Mouse (Mus musculus): ENCODE measurements around the gene Prkar2b.

The Prkar2b gene

GRCm38 (mm10) chr12:31969111-31969510 is 92.0 kb downstream of the Prkar2b start:
- DNase-seq (ENCODE audit: low spot score in 2 of 2) = no peak

DNA sequence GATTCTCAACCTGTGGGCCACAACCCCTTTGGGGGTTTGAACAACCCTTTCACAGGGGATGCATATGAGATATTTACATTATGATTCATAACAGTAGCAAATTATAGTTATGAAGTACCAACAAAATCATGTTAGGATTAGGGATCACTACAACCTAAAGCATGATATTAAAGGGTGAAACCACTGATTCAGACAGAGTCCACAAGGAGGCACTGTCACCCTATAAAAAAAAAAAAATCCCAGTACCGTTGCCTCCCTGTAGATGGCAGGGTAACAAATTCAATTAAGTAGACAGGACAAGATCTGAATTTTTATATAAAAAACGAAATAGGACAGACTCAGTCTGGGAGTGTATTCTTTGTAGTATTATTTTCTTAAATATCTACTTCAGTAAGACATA is 93.6 kb downstream of the Prkar2b start:
- DNase-seq (ENCODE audit: low spot score in 2 of 2) = peak; percentile 20 to 63

DNA sequence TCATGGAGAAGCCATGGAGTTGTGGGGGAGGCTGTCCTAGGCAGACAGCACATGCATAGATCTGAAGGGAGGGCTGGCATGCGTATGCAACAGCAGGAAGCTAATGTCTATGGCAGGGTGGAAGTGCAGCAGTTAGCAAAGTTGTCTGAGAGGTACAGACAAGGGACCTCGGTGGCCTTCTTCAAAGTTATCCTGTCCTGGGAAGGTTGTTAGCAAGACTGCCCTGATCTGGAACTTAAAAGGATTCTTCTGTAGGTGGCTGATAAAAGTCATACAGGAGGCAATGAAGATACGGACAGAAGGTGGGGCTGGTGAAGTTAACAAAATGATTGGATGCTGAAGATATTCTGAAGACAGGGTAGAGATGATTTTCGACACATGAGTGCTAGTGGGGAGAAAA is 94.7 kb downstream of the Prkar2b start:
- DNase-seq (ENCODE audit: low spot score in 2 of 2) = peak; percentile 8 to 31

GRCm38 (mm10) chr12:31965517-31966212 is 95.4 kb downstream of the Prkar2b start:
- DNase-seq (ENCODE audit: low spot score in 2 of 2) = peak in 1 of 2 experiments; percentile 54

DNA sequence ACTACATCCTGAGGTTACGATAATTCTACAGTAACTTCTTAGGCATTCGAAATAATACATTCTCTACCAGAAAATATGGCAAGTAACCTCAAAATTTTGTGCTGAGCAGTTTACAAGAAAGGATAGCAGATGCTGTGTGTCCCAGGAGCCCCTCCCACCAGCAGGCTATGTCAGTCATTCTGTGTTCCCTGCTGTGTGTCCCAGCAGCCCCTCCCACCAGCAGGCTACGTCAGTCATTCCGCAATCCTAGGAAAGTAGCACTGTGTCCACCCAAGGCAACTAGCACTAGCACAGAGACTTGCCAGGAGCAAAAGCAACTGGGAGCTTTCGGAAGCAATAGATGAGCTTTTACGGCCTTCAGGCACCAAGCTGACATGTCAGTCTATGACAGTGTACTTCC is 97.0 kb downstream of the Prkar2b start:
- DNase-seq (ENCODE audit: low spot score in 2 of 2) = no peak

DNA sequence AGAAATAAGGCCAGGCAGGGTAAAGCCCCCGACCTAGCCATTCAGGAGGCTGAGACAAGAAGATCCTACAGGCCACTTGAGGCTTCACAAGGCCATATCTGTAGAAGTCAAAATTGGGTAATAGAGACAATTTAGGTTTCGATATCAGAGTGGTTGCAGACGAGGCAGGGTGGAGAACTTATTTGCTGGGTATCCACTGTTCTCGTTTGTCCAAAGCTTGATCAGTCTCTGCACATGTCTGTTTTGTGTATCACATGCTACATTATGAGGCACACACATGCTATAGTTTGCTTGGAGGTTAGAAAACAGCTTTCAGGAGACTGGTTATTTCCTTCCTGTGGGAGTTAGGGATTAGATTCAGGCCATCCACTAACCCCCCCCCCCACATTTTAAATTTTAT is 105.3 kb downstream of the Prkar2b start:
- no peak for DNase-seq (ENCODE audit: low spot score in 2 of 2)

DNA sequence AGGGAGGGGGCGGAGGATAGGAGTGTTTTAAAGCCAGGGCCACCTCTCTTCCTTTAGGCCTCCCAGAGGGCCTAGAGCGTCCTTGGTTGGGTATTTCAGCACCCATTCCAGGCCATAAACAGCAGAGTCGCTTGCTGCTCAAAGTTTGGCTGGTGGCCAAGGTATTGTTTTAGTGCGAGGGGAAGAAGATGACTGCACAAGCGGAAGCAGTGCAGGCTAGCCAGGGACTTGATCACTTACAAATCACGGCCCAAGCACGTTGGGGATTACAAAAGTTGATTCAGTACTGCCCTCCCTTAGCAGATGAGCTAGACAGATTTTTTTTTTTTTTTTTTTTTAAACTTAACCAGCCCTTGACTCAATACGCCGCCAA is 110.5 kb downstream of the Prkar2b start:
- no peak for DNase-seq (ENCODE audit: low spot score in 2 of 2)

DNA sequence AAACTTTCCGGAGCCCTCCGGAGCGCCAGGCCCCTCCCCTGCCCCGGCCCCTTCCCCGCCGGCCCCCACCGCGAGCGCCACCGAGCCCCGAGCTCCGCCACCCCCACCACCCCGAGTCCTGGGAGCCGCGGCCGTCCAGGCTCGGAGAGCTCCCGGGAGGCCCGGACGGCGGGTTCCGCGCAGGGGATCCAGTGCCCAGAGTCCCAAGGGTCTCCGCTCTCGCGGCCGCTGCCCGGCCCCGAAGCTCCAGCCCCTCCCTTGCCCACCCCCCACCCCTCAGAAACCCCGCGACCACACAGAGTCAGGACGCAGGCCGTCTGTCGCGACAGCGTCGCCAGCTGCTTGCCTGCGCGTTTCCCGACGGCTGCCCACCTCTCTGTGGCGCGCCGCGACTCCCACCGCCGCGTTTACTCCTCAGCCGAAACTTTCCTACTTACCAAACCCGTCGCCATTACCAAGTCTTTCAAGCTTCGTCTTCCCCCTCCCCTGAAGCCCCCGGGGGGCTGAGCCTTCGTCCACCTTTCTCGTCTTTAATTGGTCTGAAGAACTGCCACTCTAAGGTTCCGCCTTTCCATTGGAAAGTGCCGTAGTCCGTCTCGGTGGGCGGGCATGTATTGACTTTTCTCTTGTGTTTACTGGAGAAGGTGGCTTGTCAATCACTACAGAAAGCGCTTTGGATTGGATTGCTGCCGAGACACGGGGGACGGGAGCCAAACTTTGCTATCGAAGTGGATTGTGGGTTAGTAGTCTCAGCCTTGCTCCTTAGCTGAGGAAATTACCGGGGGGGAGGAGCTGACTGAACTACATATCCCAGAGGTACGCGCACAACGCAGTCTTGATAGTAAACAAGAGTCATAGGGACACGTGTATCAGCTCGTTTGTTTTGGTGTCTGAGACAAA is 111.1 kb downstream of the Prkar2b start, which contains the start of gene Hbp1:
Gene Hbp1 (minus strand): TSS at position 777 of the 900 bp plus-strand sequence.
- DNase-seq (ENCODE audit: low spot score in 2 of 2) = peak; percentile 99

DNA sequence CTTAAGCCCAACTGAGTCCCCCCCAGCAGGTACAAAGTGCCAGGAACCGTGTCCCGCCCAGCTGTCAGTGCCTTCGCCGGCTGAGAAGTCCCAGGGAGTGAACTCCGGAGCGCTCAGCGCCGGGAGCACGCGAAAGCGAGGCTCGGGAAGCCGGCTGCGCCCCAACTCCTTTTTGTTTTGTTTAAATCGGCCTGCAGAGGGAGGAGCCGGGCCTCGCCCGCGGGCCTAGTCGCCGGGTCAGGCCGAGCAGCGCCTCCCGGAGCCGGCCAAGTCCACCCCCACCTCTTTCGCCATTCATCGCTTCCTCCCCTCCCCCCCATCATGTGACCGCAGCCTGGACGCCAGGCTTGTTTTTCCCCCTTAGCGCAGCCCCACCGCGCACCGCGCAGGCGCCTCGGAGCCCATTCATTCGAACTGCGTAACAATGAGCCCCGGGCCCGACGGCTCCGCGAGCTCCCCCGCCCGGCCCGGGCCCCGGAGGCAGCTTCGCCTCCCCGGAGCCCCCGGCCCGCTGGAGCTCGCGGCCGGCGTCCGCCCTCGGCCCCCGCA is 111.8 kb downstream of the Prkar2b start:
- DNase-seq (ENCODE audit: low spot score in 2 of 2) = peak; percentile 84 to 89

DNA sequence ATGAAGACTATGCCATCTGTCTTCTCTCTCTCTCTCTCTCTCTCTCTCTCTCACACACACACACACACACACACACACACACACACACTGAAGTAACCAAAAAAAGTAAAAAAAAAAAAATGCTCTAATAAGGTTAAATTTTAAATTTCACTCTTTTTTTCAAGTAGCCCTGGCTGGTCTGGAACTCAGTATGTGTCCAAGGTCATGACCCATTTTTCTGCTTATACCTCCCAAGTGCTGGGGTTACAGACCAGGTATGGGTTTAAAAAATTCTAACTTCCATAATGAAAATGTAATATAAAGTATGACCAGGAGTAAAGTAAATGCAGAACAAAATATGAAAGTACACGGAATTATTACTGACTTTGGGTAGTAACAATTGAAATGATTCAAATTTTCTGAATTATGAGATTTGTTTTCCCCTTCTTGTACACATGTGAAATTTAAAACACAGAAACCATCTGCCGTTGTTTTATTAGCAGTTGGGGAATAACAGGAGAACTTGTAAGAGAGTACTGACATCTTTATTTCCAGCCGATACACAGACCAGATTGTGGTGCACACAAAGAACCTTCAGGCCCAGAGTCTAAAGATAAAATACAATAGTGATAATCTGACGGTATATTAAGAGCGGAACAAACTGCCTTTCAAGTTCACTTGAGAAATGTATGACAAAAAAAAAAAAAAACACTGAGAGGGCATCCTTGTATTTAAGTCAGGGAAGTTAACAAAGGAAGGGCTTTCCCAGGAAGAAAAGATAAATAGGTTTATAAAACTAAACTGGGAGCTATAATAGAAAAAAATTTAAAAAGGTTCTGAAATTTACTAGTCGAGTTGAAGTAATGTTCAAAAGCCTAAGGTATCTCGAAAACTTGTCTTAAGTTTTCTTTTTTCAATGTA is 112.7 kb downstream of the Prkar2b start:
- DNase-seq (ENCODE audit: low spot score in 2 of 2) = no peak

- DNase-seq (ENCODE audit: low spot score in 2 of 2) = peak; percentile 20 to 27
These were observed 113.6 kb downstream of the Prkar2b start for GRCm38 (mm10) chr12:31947476-31947875.

DNA sequence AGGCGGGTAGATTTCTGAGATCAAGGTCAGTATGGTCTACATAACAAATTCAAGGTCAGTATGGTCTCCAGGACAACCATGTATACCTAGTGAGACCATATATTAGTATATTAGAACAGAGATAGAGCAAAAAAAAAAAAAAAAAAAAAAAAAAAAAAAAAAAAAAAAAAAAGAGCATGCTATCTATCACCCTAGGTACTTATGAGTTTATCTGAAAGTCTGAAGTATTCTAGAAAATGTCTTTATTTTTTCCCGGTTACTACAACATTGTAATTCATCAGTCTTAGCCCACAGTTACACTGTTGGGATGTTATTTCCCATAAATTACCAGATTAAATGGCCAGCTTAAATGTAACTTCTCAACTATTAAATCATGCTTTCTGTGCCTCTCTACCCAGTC is 116.7 kb downstream of the Prkar2b start:
- no peak for DNase-seq (ENCODE audit: low spot score in 2 of 2)

DNA sequence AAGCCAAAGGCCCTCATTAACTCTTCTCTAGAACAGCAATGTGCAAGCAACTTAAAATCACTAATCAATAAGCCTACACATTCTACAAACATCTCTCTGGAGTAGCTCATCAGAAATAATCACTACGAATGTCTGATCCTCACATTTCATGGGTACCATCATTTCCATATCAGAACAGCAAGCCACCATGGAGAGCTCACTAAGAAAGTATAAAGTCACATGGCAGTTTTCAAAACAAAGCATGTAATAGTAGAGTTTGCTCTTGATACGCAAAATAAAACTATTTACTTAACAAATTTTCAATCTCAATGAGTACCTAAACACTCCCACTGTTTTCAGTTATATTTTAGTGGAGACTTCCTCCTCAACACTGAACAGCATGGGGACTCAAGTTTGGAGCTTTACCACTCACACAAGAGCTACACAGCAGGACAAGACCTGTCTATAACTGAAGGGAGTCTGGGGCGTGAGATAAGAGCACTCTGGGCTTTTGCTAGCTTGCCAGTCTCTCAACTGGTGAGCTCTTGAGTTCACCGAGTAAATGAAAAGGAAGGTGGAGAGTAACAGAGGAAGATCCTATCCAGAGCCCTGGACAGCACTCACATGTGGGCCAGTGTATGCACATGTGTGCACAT is 118.0 kb downstream of the Prkar2b start:
- peak; percentile 16 to 26 for DNase-seq (ENCODE audit: low spot score in 2 of 2)

- DNase-seq (ENCODE audit: low spot score in 2 of 2) = no peak
These were observed 122.1 kb downstream of the Prkar2b start for GRCm38 (mm10) chr12:31939026-31939425.

GRCm38 (mm10) chr12:31938391-31938997 is 122.6 kb downstream of the Prkar2b start:
- no peak for DNase-seq (ENCODE audit: low spot score in 2 of 2)

GRCm38 (mm10) chr12:31937613-31938012 is 123.5 kb downstream of the Prkar2b start:
- DNase-seq (ENCODE audit: low spot score in 2 of 2) = no peak

DNA sequence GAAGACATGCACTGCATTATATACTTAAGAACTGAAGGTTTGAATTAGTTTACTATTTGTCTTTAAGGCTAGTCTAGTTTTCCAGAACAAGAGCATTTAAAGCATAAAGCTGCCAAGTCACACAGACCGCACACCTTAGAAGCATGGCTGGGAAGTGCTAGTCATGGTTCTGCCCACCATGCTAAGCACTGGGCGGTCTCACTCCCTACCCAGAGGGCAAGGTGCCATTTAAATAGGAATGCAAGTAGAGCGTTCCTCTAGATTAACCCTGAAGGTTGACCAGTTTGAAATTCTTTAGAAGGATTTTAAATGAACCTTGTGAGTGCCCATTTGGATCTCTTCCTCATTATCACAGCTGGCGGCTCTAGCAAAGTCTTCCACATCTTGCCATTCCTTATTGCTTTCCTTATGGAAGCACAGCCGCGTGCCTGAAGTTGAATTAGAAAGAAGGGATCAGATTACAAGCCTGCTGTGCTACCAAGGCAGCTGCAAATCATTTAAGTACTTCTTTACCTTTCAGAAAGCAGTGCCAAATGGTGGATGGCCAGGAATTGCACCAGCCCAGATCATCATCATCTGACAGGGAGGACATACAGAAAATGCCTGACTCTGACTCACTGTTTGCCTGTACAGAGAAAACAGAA is 124.3 kb downstream of the Prkar2b start:
- DNase-seq (ENCODE audit: low spot score in 2 of 2) = no peak

DNA sequence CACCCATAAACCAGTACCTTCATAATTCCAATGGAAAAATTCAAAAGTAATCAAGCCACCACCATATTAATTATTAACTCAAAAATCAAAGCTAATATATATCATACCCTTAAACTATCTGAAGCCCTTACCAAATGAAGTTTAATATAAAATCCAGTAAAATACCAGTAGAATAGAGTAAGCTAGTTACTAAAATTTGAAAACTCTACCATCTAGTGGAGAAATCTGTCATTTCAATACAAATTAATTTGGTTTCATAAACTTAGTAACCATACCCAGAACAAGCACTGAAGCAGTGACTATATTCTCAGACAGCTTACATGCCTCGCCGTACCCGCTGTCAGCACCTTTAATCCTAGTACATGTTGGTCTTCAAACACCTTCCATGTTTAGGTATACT is 129.3 kb downstream of the Prkar2b start:
- DNase-seq (ENCODE audit: low spot score in 2 of 2) = no peak

GRCm38 (mm10) chr12:31928498-31928897 is 132.6 kb downstream of the Prkar2b start:
- DNase-seq (ENCODE audit: low spot score in 2 of 2) = no peak

DNA sequence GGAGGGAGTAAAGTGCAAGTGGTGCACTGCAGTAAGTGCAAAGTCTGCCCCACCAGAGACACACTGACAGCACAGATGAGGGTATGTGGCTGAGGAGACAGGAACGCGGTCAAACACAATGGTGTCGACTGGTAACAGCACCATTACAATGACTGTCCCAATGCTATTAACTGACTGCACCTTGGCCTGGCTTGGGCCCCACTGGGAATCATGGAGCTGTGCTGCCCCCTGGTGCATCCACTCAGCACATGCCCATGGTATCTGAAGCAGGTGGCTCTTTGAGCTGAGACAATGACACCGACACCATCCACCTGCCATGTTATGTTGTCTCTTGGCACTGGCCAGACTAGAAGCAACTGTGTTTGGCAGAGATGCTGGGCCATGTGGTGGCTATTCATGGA is 134.4 kb downstream of the Prkar2b start:
- DNase-seq (ENCODE audit: low spot score in 2 of 2) = peak; percentile 18 to 34
